Comparison of ENCODE assay signal across 18 mouse cellular contexts in the genomic region with DNA sequence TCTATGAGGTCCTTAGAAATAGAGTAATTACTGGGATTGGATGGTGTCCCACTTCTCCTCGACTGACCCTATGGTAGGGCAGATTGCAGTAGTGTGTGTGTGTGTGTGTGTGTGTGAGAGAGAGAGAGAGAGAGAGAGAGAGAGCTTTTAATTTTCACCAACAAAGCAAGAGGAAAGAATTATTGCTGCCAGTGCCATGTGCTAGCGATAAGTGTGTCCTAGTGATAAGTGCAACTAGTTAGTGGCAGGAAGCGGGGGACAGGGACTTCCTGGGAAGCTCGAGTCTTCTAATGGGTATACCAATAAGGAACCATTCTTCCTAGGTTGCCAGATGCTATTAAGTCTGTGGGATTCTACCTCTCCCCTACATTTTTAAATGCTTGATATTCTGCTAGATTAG. TPM values are rescaled to one million over a fixed set of nuclear protein-coding genes. Genes with fewer than 3 reads are reported as not detected.
DNase-seq lines count a peak whose midpoint lies in the region; ATAC-seq and TF ChIP-seq lines count a peak whose summit lies in the region.
"Had no signal": no experiment of that assay in that cellular context is flagged by ENCODE, and none has a peak within 500 bp of the region (broad histone marks: within the 10 kb centered on the region; RNA-seq: fewer than 3 reads in every experiment).

No protein-coding gene starts in this region.

- WGBS in liver, embryonic 13.5 days (ENCODE audit: insufficient replicate concordance) = 25% methylated on average over 4 of the region's 4 CpGs
- 53% methylated on average over 4 of the region's 4 CpGs for WGBS in liver, postnatal 0 days (ENCODE audit: insufficient replicate concordance)

- TF ChIP-seq EP300 in liver, postnatal 0 days (IDR thresholded peaks at IDR 0.05; ENCODE audit: low read depth) = no peak

- no peaks in the 10 kb centered on the region for H3K27me3 ChIP-seq in liver, embryonic 13.5 days
- no peaks in the 10 kb centered on the region for H3K27me3 ChIP-seq in liver, postnatal 0 days (ENCODE audit: insufficient read depth, low read length)
- H3K27me3 ChIP-seq: embryonic facial prominence, embryonic 12.5 days; forebrain, embryonic 13.5 days; hindbrain, embryonic 12.5 days had no signal

- ATAC-seq in erythroid progenitor cell, adult 5-6 weeks (replicated peaks; ENCODE audit: low FRiP score, poor library complexity, severe bottlenecking) = peak; percentile 40; the same call in 1 of the 2 replicates
- peak; percentile 21; the same call in 1 of the 2 replicates for ATAC-seq in liver, embryonic 13.5 days (ENCODE audit: low read depth)
- no peak for ATAC-seq in liver, postnatal 0 days
- ATAC-seq: forebrain, embryonic 13.5 days; forebrain, postnatal 0 days; hindbrain, postnatal 0 days had no signal

- no peak overlapping the region for H3K4me3 ChIP-seq in liver, embryonic 13.5 days (replicated peaks)
- no peak overlapping the region for H3K4me3 ChIP-seq in liver, postnatal 0 days (ENCODE audit: low read depth, low read length)
- H3K4me3 ChIP-seq: embryonic facial prominence, embryonic 12.5 days; forebrain, embryonic 13.5 days; hindbrain, embryonic 12.5 days had no signal

- no peak for DNase-seq in liver, embryonic 13.5 days
- no peak for DNase-seq in liver, postnatal 0 days
- no peak for DNase-seq in gastrocnemius, postnatal 14 days
- DNase-seq in kidney, adult 8-10 months = no peak
- no peak for DNase-seq in lung, postnatal 14 days
- DNase-seq: adrenal gland, postnatal 10 days; cerebellum, adult 11 months; cerebellum, adult 9-10 months; cerebellum, postnatal 25 days; forebrain, postnatal 0 days; gastrocnemius, postnatal 25 days; heart, postnatal 10 days; heart, postnatal 4 days had no signal

- peak overlapping the region; percentile 83 for H3K27ac ChIP-seq in liver, embryonic 13.5 days
- H3K27ac ChIP-seq in liver, postnatal 0 days (ENCODE audit: low read depth) = peak overlapping the region; percentile 61; the same call in 1 of the 2 replicates
- H3K27ac ChIP-seq: embryonic facial prominence, embryonic 12.5 days; forebrain, embryonic 13.5 days; hindbrain, embryonic 12.5 days; hindbrain, postnatal 0 days had no signal

- intact Hi-C loops in gastrocnemius, postnatal 14 days (cut with DNase I; ENCODE audit: low total_unique reads) = no loop called here

- no peak overlapping the region for H3K9ac ChIP-seq in liver, embryonic 13.5 days
- H3K9ac ChIP-seq in liver, postnatal 0 days (replicated peaks) = no peak overlapping the region
- H3K9ac ChIP-seq: embryonic facial prominence, embryonic 12.5 days; forebrain, embryonic 13.5 days; forebrain, postnatal 0 days; hindbrain, embryonic 12.5 days had no signal

- H3K4me2 ChIP-seq in liver, embryonic 13.5 days = peak overlapping the region; percentile 39
- peak overlapping the region; percentile 44 for H3K4me2 ChIP-seq in liver, postnatal 0 days (ENCODE audit: low read depth, low read length)
- H3K4me2 ChIP-seq: embryonic facial prominence, embryonic 12.5 days; forebrain, embryonic 13.5 days; hindbrain, embryonic 12.5 days had no signal

- H3K4me1 ChIP-seq in liver, embryonic 13.5 days (replicated peaks) = peaks cover 69% of the 10 kb centered on the region
- H3K4me1 ChIP-seq in liver, postnatal 0 days (ENCODE audit: insufficient read depth) = peaks cover 41% of the 10 kb centered on the region
- H3K4me1 ChIP-seq: embryonic facial prominence, embryonic 12.5 days; forebrain, embryonic 13.5 days; hindbrain, embryonic 12.5 days had no signal

- no peaks in the 10 kb centered on the region for H3K36me3 ChIP-seq in liver, embryonic 13.5 days
- no peaks in the 10 kb centered on the region for H3K36me3 ChIP-seq in liver, postnatal 0 days (replicated peaks; ENCODE audit: insufficient read depth, low read length)
- H3K36me3 ChIP-seq: embryonic facial prominence, embryonic 12.5 days; hindbrain, embryonic 12.5 days had no signal

- no peaks in the 10 kb centered on the region for H3K9me3 ChIP-seq in liver, embryonic 13.5 days (replicated peaks)
- H3K9me3 ChIP-seq in liver, postnatal 0 days (ENCODE audit: low read length) = no peaks in the 10 kb centered on the region
- H3K9me3 ChIP-seq: embryonic facial prominence, embryonic 12.5 days; forebrain, embryonic 13.5 days; hindbrain, embryonic 12.5 days had no signal

- TF ChIP-seq CTCF in liver, postnatal 0 days (IDR thresholded peaks at IDR 0.05; ENCODE audit: low read depth) = no peak

RNA-seq across cellular contexts. Expression of gene Gtpbp4, which starts 23.8 kb away (rescaled TPM):
- total RNA-seq in erythroid progenitor cell, adult 5-6 weeks (2015; ENCODE audit: low replicate concordance) = 13.7 and 24.7 TPM in 2 replicates
- total RNA-seq in erythroid progenitor cell, adult 5-6 weeks (2017; ENCODE audit: low replicate concordance) = 22.9 and 25.8 TPM in 2 replicates
- 65.5 and 70.4 TPM in 2 replicates for polyA plus RNA-seq in liver, embryonic 13.5 days (2015; fragmentation: Nextera tagmentation; extraction: Ambion mirVana)
- polyA plus RNA-seq in liver, postnatal 0 days (2015; fragmentation: Nextera tagmentation; extraction: Ambion mirVana) = 35.7 and 38.9 TPM in 2 replicates
- total RNA-seq in gastrocnemius, postnatal 14 days (2021) = 10 to 100 TPM; 38.6 to 41.5 TPM
